Mouse (Mus musculus): Measurements from ENCODE around the gene Glis1. TPM values are rescaled to one million over a fixed set of nuclear protein-coding genes. Genes with fewer than 3 reads are reported as not detected.

Gene Glis1
- polyA plus RNA-seq, 1 experiment from 2014 or later: 5.1 TPM

DNA sequence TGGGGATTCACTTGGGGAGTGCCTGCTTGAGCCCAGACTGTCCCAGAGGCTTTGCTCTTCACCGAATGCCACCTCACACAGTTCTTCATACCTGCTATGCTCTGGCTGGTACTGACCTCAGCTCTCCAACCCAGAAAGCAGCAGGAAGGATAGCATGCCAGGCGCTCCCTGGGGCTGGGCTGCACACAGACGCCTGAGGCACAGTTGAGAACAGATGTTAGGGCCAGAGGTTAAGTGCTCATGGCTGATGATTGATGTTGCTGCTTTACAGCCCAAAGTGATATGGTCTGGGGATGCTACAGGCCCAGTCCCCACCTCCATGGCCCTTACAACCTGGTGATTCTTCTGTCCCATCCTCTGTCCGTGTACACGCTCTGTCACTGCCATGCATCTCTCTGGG is 190.6 kb downstream of the Glis1 start:
- no peak overlapping the region for H3K4me2 ChIP-seq (replicated peaks; ENCODE audit: low read depth, low read length)
- no peaks in the 10 kb centered on the region for H3K9me3 ChIP-seq (ENCODE audit: low read length)
- H3K9ac ChIP-seq (replicated peaks; ENCODE audit: low read length): no peak overlapping the region
- no peaks in the 10 kb centered on the region for H3K36me3 ChIP-seq (ENCODE audit: insufficient read depth, low read length)
- no peaks in the 10 kb centered on the region for H3K27me3 ChIP-seq (ENCODE audit: insufficient read depth, low read length)
- no peak overlapping the region for H3K27ac ChIP-seq (ENCODE audit: low read length)
- peaks cover 16% of the 10 kb centered on the region for H3K4me1 ChIP-seq (ENCODE audit: insufficient read depth, low read length)
- no peak overlapping the region for H3K4me3 ChIP-seq (ENCODE audit: low read length)
- WGBS: 45% methylated on average over 5 of the region's 5 CpGs
- peak; percentile 5; the same call in 1 of the 2 replicates for ATAC-seq (ENCODE audit: low FRiP score, low TSS enrichment)

DNA sequence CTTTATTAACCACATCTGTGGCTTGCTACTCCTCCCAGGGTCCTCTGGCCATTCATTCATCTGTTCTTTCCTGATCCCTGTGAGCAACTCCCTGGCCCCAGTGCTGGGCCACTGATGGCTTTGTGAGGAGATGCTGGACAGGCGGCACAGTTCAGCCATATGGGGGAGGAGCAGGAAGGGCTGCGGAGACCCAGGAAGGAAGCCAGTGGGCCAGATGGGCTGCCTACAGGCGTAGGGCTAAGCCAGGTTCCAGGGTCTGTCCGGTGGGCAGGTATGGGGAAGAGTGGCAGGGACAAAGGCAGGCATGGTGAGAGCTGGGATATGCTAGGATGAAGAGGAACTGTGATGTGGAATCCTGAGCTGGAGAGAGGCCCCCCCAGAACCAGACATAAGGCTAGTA is 193.8 kb downstream of the Glis1 start:
- Histone ChIP-seq H3K4me1 (ENCODE audit: insufficient read depth, low read length) (peaks cover 16% of the 10 kb centered on the region), H3K9me3 (ENCODE audit: low read length) (no peaks in the 10 kb centered on the region)

DNA sequence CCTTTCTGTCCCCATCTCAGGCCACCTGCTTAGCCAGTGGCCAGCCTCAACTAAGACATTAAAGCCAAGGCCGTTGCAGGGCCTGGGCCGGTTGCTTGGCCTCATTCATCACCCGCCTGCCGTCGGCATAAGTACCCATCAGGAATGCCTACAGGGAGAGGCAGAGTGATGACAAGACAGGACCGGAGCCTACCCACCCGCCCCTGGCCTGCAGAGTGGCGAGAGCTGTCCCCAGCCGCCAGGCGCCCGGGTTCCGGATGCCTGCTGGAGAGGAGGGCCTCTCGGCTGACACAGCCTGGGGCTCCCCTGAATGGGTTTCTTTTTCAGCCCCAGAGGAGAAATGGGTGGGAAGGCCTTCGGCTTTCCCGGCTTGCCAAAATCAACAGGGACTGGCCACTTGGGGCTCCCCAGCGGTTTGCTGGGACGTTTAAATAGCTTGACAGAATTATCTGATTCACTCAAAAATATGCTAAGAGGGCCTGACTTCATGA is 194.6 kb downstream of the Glis1 start:
- Histone ChIP-seq H3K4me1 (ENCODE audit: insufficient read depth, low read length) (peaks cover 16% of the 10 kb centered on the region), H3K4me2 (replicated peaks; ENCODE audit: low read depth, low read length) (no peak overlapping the region), H3K4me3 (ENCODE audit: low read length) (no peak overlapping the region), H3K9me3 (ENCODE audit: low read length) (no peaks in the 10 kb centered on the region), H3K36me3 (ENCODE audit: insufficient read depth, low read length) (no peaks in the 10 kb centered on the region), H3K27ac (ENCODE audit: low read length) (no peak overlapping the region), H3K27me3 (ENCODE audit: insufficient read depth, low read length) (no peaks in the 10 kb centered on the region), H3K9ac (replicated peaks; ENCODE audit: low read length) (no peak overlapping the region)
- 44% methylated on average over 17 of the region's 17 CpGs for WGBS
- peak; percentile 64; the same call in 1 of the 2 replicates for ATAC-seq (ENCODE audit: low FRiP score, low TSS enrichment)

More for the DNA sequence above, 193.8 kb downstream of the Glis1 start:
- H3K27me3 ChIP-seq (ENCODE audit: insufficient read depth, low read length): no peaks in the 10 kb centered on the region
- no peak overlapping the region for H3K9ac ChIP-seq (replicated peaks; ENCODE audit: low read length)
- H3K36me3 ChIP-seq (ENCODE audit: insufficient read depth, low read length): no peaks in the 10 kb centered on the region
- H3K27ac ChIP-seq (ENCODE audit: low read length): no peak overlapping the region
- 66% methylated on average over 4 of the region's 4 CpGs for WGBS
- ATAC-seq (ENCODE audit: low FRiP score, low TSS enrichment): no peak
- no peak overlapping the region for H3K4me2 ChIP-seq (replicated peaks; ENCODE audit: low read depth, low read length)
- H3K4me3 ChIP-seq (ENCODE audit: low read length): no peak overlapping the region

DNA sequence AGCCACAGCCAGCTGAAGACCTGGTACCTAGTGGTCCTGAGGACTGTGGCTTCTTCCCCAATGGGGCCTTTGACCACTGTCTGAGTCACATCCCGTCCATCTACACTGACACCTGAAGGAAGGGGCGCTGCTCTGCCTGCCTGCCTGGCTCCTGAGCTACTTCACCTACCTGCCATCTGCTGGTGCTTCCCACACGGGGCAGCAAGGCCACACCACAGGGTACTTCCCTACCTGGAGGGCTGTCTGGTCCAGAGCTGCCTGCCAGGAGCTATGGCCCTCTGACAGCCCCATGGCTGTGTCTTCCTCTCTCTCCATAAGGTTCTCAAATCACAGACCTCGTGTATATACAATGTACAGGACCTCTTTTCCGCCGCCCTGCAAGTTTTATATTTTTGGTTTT is 200.2 kb downstream of the Glis1 start:
- no peak overlapping the region for H3K27ac ChIP-seq (ENCODE audit: low read length)
- H3K4me2 ChIP-seq (replicated peaks; ENCODE audit: low read depth, low read length): no peak overlapping the region
- H3K4me3 ChIP-seq (ENCODE audit: low read length): no peak overlapping the region
- H3K36me3 ChIP-seq (ENCODE audit: insufficient read depth, low read length): no peaks in the 10 kb centered on the region
- H3K27me3 ChIP-seq (ENCODE audit: insufficient read depth, low read length): no peaks in the 10 kb centered on the region
- H3K4me1 ChIP-seq (ENCODE audit: insufficient read depth, low read length): no peaks in the 10 kb centered on the region
- ATAC-seq (ENCODE audit: low FRiP score, low TSS enrichment): no peak
- WGBS: 63% methylated on average over 6 of the region's 6 CpGs
- H3K9me3 ChIP-seq (ENCODE audit: low read length): no peaks in the 10 kb centered on the region
- no peak overlapping the region for H3K9ac ChIP-seq (replicated peaks; ENCODE audit: low read length)

DNA sequence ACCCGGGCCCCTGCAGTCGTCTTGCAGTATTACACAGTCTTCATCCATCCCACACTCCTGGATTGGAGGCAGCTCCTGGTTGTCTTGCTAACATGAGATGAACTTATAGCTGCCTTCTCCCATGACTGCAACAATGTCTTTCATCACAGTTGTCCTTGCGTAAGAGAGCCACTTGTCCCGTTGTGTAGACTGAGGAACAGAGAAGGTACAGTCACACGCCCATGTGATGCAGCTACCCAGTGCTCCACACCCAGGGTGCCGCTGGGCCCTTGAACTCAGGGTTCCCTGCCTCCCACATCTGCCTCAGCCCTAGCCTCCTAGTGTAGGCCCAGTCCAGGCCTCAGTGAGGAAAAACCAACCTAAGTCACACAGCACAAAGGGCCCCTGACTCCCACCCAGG is 201.7 kb downstream of the Glis1 start:
- Histone ChIP-seq H3K27me3 (ENCODE audit: insufficient read depth, low read length) (no peaks in the 10 kb centered on the region), H3K9me3 (ENCODE audit: low read length) (no peaks in the 10 kb centered on the region), H3K4me2 (replicated peaks; ENCODE audit: low read depth, low read length) (no peak overlapping the region), H3K4me3 (ENCODE audit: low read length) (no peak overlapping the region), H3K27ac (ENCODE audit: low read length) (no peak overlapping the region), H3K36me3 (ENCODE audit: insufficient read depth, low read length) (no peaks in the 10 kb centered on the region), H3K9ac (replicated peaks; ENCODE audit: low read length) (no peak overlapping the region), H3K4me1 (ENCODE audit: insufficient read depth, low read length) (no peaks in the 10 kb centered on the region)
- ATAC-seq (ENCODE audit: low FRiP score, low TSS enrichment): no peak
- 75% methylated on average over 6 of the region's 6 CpGs for WGBS

DNA sequence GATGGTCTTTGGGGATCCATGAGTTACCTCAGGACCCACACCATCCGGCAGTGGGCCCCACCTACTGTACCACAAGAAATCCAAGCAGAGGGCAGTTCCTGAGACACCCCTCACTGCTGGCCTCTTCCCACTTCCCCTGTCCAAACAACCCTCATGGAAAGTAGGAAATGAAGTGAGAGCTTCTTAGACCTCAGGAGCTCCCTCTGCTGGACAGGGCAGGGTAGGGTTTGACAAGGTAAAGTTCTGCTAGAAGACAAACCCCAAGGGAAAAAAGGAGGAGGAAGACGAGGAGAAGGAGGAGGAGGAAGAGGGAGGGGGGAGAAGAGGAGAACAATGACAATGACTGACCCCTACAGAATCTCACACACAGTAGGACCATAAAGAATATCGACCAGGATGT is 203.3 kb downstream of the Glis1 start:
- Histone ChIP-seq H3K36me3 (ENCODE audit: insufficient read depth, low read length) (no peaks in the 10 kb centered on the region), H3K9ac (replicated peaks; ENCODE audit: low read length) (no peak overlapping the region), H3K27me3 (ENCODE audit: insufficient read depth, low read length) (no peaks in the 10 kb centered on the region), H3K4me3 (ENCODE audit: low read length) (no peak overlapping the region), H3K9me3 (ENCODE audit: low read length) (no peaks in the 10 kb centered on the region), H3K4me1 (ENCODE audit: insufficient read depth, low read length) (no peaks in the 10 kb centered on the region), H3K4me2 (replicated peaks; ENCODE audit: low read depth, low read length) (no peak overlapping the region), H3K27ac (ENCODE audit: low read length) (no peak overlapping the region)
- 61% methylated on average over 3 of the region's 3 CpGs for whole genome bisulfite sequencing
- ATAC-seq (ENCODE audit: low FRiP score, low TSS enrichment): no peak

DNA sequence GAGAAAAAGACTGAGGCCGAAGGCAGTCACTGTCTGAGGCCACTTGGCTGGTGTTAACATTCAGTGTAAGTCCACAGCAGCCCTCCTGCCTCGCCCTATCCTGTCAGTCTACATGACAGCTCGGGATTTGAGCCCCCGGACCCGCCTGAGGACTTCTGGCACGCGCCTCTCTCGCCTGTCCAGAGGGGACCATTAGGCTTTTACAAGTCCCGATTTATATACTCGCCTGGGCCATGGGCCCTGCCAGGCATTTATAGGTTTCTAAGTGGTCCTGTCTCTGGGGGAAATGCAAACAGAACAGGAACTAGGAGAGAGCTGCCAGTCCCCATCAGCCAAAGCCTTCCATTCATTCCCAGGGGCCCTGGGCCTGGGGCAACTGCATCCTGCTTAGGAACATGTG is 203.9 kb downstream of the Glis1 start:
- Histone ChIP-seq H3K4me1 (ENCODE audit: insufficient read depth, low read length) (no peaks in the 10 kb centered on the region), H3K4me2 (replicated peaks; ENCODE audit: low read depth, low read length) (no peak overlapping the region), H3K9ac (replicated peaks; ENCODE audit: low read length) (no peak overlapping the region), H3K4me3 (ENCODE audit: low read length) (no peak overlapping the region), H3K9me3 (ENCODE audit: low read length) (no peaks in the 10 kb centered on the region), H3K27me3 (ENCODE audit: insufficient read depth, low read length) (no peaks in the 10 kb centered on the region), H3K27ac (ENCODE audit: low read length) (no peak overlapping the region), H3K36me3 (ENCODE audit: insufficient read depth, low read length) (no peaks in the 10 kb centered on the region)
- WGBS: 64% methylated on average over 10 of the region's 10 CpGs
- no peak for ATAC-seq (ENCODE audit: low FRiP score, low TSS enrichment)

DNA sequence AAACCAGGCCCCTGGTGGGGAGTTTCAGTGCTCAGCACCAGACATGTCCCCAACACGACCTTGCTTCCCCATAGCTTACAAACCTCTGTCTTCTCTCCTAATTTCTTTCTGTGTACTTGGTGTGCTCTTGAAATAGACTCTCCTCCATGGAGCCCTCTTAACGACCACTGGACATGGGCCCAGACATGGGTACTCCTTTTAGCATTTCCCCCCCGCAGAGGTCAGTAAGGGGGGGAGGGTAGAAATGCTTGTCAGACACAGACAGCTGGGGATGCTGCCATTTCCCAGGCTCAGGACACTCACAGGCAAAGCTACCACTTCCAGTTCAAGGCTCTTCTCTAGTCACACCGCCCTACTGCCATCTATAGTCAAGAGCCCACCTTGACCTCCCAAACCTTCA is 207.2 kb downstream of the Glis1 start:
- no peak for ATAC-seq (ENCODE audit: low FRiP score, low TSS enrichment)
- no peak overlapping the region for H3K4me2 ChIP-seq (replicated peaks; ENCODE audit: low read depth, low read length)
- no peak overlapping the region for H3K27ac ChIP-seq (ENCODE audit: low read length)
- WGBS: 72% methylated on average over 4 of the region's 4 CpGs
- H3K4me1 ChIP-seq (ENCODE audit: insufficient read depth, low read length): no peaks in the 10 kb centered on the region
- H3K36me3 ChIP-seq (ENCODE audit: insufficient read depth, low read length): no peaks in the 10 kb centered on the region
- H3K9me3 ChIP-seq (ENCODE audit: low read length): no peaks in the 10 kb centered on the region
- no peak overlapping the region for H3K4me3 ChIP-seq (ENCODE audit: low read length)
- no peak overlapping the region for H3K9ac ChIP-seq (replicated peaks; ENCODE audit: low read length)
- no peaks in the 10 kb centered on the region for H3K27me3 ChIP-seq (ENCODE audit: insufficient read depth, low read length)

DNA sequence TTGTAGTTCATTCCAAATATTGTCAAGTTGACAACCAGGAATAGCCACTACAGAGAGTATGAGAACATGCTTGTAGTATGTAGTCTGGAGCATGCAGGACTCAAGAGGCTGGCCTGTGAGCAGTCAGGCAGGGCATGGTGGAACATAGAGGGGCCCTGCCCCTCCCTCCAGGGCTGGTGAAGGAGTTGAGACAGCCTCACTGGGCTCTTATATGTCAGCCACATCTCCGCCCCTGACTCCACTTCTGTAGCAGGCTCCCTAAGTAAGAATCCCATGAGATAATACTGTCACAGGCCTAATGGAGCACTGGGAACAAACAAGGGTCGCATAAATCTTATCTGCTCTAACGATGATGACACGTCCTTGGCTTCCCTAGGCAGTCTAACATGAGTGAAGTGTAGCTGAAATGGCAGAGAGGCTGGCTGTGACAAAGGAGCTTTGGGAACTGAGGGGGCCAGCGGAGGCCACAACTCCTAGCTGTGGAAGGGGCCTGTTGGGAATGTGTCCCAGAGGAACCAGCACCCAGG is 214.6 kb downstream of the Glis1 start:
- Histone ChIP-seq H3K4me1 (ENCODE audit: insufficient read depth, low read length) (peaks cover 10% of the 10 kb centered on the region; the same call in 1 of the 2 replicates), H3K27ac (ENCODE audit: low read length) (no peak overlapping the region), H3K36me3 (ENCODE audit: insufficient read depth, low read length) (no peaks in the 10 kb centered on the region), H3K4me3 (ENCODE audit: low read length) (no peak overlapping the region), H3K9me3 (ENCODE audit: low read length) (no peaks in the 10 kb centered on the region), H3K4me2 (replicated peaks; ENCODE audit: low read depth, low read length) (no peak overlapping the region), H3K27me3 (ENCODE audit: insufficient read depth, low read length) (no peaks in the 10 kb centered on the region), H3K9ac (replicated peaks; ENCODE audit: low read length) (no peak overlapping the region)
- ATAC-seq (ENCODE audit: low FRiP score, low TSS enrichment): no peak
- WGBS: 57% methylated on average over 5 of the region's 5 CpGs

DNA sequence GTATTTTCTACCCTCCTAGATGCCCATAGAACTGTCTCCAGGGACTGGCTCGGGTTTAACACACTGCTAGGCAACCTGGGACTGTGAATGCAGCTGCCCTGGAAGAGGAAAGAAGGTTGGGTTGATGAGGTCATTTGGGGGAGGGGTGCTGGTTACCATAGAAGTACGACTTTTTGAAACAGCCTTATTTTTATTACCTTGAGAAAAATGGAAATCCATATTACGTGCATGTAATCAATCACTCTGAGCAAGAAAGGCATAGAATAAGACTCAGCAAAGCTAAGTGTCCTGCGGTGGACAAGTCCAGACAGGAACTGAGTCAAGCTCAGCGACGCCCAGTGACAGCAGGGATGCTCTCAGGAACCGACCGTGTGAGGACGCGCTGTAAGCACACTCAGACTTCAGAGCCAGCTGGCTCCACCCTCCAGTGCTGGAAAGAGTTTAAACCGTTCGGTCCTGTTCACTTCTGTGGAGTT is 216.7 kb downstream of the Glis1 start:
- Histone ChIP-seq H3K27ac (ENCODE audit: low read length) (no peak overlapping the region), H3K9ac (replicated peaks; ENCODE audit: low read length) (no peak overlapping the region), H3K36me3 (ENCODE audit: insufficient read depth, low read length) (no peaks in the 10 kb centered on the region), H3K9me3 (ENCODE audit: low read length) (no peaks in the 10 kb centered on the region), H3K4me1 (ENCODE audit: insufficient read depth, low read length) (peaks cover 10% of the 10 kb centered on the region; the same call in 1 of the 2 replicates), H3K4me3 (ENCODE audit: low read length) (no peak overlapping the region), H3K4me2 (replicated peaks; ENCODE audit: low read depth, low read length) (no peak overlapping the region), H3K27me3 (ENCODE audit: insufficient read depth, low read length) (no peaks in the 10 kb centered on the region)
- no peak for ATAC-seq (ENCODE audit: low FRiP score, low TSS enrichment)
- WGBS: 34% methylated on average over 12 of the region's 12 CpGs
